8 mouse cellular contexts compared by ENCODE assay signal in the genomic region with DNA sequence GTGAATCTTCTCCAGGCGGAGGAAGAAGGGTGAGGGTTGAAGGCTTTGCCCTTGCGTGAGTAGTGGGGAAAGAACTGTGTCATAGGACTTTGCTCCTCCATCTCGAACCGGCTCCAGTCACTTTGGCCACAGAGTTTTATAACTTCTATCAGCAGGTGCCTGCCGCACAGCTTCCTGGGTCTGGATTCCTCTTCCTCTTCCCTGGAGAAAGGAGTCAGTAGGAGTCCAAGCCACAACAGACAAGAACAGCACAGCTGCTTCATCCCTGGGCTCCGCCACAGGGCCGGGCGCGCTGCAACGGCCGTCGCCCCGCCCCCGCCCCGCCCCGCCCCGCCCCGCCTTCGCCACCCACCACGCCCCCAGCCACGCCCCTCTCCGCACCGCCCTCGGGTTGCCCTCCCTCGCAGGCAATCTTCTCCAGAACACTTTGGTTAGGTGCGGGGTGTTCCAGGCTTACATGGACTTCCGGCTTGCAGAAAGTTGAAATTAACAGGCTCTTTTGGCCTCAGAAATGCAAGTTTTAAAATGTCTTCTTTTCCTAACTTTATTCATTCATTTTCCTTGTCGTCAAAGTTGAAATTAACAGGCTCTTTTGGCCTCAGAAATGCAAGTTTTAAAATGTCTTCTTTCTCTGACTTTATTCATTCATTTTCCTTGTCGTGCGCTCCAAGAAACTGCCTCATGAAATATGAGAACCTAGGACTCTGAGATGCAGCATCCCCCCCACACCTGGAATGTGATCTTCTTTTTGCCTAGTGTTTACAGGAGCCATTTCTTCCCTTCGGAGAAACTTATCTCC. TPM values are rescaled to one million over a fixed set of nuclear protein-coding genes. Genes with fewer than 3 reads are reported as not detected.
DNase-seq lines count a peak whose midpoint lies in the region; ATAC-seq and TF ChIP-seq lines count a peak whose summit lies in the region.

A gene (minus strand): TSS at position 304 of the 799 bp plus-strand sequence.

- peak within 1 kb of the TSS; percentile 66 for H3K4me2 ChIP-seq in lung, embryonic 15.5 days

- peak within 1 kb of the TSS; percentile 45 for H3K4me3 ChIP-seq in kidney, adult 2 months (ENCODE audit: insufficient read depth, low read depth, low read length)
- H3K4me3 ChIP-seq in lung, embryonic 15.5 days, result peak within 1 kb of the TSS; percentile 33

- no peak within 1 kb of the TSS for H3K27ac ChIP-seq in kidney, adult 2 months (ENCODE audit: insufficient read depth, low read depth, low read length)
- no peak within 1 kb of the TSS for H3K27ac ChIP-seq in lung, embryonic 15.5 days

- ATAC-seq in lung, embryonic 15.5 days (ENCODE audit: borderline replicate concordance, extremely low read depth, low FRiP score, low TSS enrichment), result peak; percentile 96
- peak; percentile 66 for ATAC-seq in neutrophil, adult 5-6 weeks (ENCODE audit: extremely low read depth, insufficient number of reproducible peaks, low FRiP score, poor library complexity, severe bottlenecking)

- WGBS in kidney, adult 2 months, result 2% methylated on average over 27 of the region's 31 CpGs
- 2% methylated on average over 30 of the region's 31 CpGs for WGBS in lung, embryonic 15.5 days

- no peaks in the 10 kb centered on the region for H3K36me3 ChIP-seq in kidney, adult 2 months (ENCODE audit: control insufficient read depth, insufficient read depth, low read length)
- H3K36me3 ChIP-seq in lung, embryonic 15.5 days, result no peaks in the 10 kb centered on the region

- peaks cover 3% of the 10 kb centered on the region; the same call in 1 of the 2 replicates for H3K4me1 ChIP-seq in kidney, adult 2 months (ENCODE audit: control insufficient read depth, insufficient read depth, low read length)
- no peaks in the 10 kb centered on the region for H3K4me1 ChIP-seq in lung, embryonic 15.5 days

- H3K9me3 ChIP-seq in lung, embryonic 15.5 days, result no peaks in the 10 kb centered on the region

- peak; percentile 77 for DNase-seq in 416B (ENCODE audit: low read depth)
- peak; percentile 68 for DNase-seq in R1 (ENCODE audit: low read depth, low spot score)
- peak; percentile 86 for DNase-seq in embryo, embryonic 9.5 days (ENCODE audit: extremely low spot score)
- DNase-seq in heart, adult 8-10 months (ENCODE audit: low spot score), result peak; percentile 14
- peak; percentile 76 for DNase-seq in kidney, adult 2 months
- DNase-seq in thymus, postnatal 0 days (ENCODE audit: low spot score), result peak; percentile 69

- TF ChIP-seq POLR2A in kidney, adult 2 months (IDR thresholded peaks at IDR 0.05; ENCODE audit: low read depth, low read length), result no peak

- no peak for TF ChIP-seq CTCF in kidney, adult 2 months (conservative IDR thresholded peaks at IDR 0.05; ENCODE audit: insufficient read depth, insufficient read length, low read depth, low read length)

- H3K9ac ChIP-seq in lung, embryonic 15.5 days, result no peak within 1 kb of the TSS

- H3K27me3 ChIP-seq in kidney, adult 2 months (replicated peaks; ENCODE audit: control insufficient read depth, insufficient read depth, low read length), result no peaks in the 10 kb centered on the region; the same call in 1 of the 2 replicates
- peaks cover 6% of the 10 kb centered on the region; the same call in 1 of the 2 replicates for H3K27me3 ChIP-seq in lung, embryonic 15.5 days

RNA-seq across cellular contexts. Expression of the gene that starts here (rescaled TPM):
- total RNA-seq in heart, adult 8-10 months (2022), result under 1 TPM in 1 of 4 experiments, not detected in 3; 0.63 TPM
- 2.6 and 3.1 TPM in 2 replicates for polyA plus RNA-seq in kidney, adult 2 months (2012; rRNA removed)
- 1.2 and 3.3 TPM in 2 replicates for polyA plus RNA-seq in lung, embryonic 15.5 days (2015; fragmentation: Nextera tagmentation; extraction: Ambion mirVana)
- total RNA-seq in neutrophil, adult 5-6 weeks (2017), result 6.2 and 7.5 TPM in 2 replicates
- 13.5 and 15.1 TPM in 2 replicates for polyA plus RNA-seq in thymus, postnatal 0 days (2015; fragmentation: Nextera tagmentation; extraction: Ambion mirVana)

Comparison
In these comparisons a context has a peak if more than half of its experiments do, and no peak if none do; other contexts are left out.
1. Peak in DNase-seq in heart, adult 8-10 months; RNA of the gene not detected or under 1 TPM.
2. DNase-seq: peak in every context shown above with its lines; median percentile 86 in embryo, embryonic 9.5 days; 77 in 416B; 76 in kidney, adult 2 months; 69 in thymus, postnatal 0 days; 68 in R1; 14 in heart, adult 8-10 months.